Mouse (Mus musculus) lung, adult 2 months (tissue): ENCODE data around the gene Nucb2.

ENCODE experiments used
- CTCF ChIP-seq: fragments of 200-500 bp; IDR thresholded peaks from 2 replicates; pipeline ENCODE4 v1.5.1; 2011; ENCODE audit warnings: mild to moderate bottlenecking, low read length, control low read depth; ENCODE audit not compliant: insufficient read depth
- POLR2A ChIP-seq: fragments of 200-500 bp; IDR thresholded peaks from 2 replicates; pipeline ENCODE4 v1.6.1; 2011; ENCODE audit warnings: low read depth, mild to moderate bottlenecking, control low read depth, low read length, borderline replicate concordance; ENCODE audit errors: extremely low read depth

DNA sequence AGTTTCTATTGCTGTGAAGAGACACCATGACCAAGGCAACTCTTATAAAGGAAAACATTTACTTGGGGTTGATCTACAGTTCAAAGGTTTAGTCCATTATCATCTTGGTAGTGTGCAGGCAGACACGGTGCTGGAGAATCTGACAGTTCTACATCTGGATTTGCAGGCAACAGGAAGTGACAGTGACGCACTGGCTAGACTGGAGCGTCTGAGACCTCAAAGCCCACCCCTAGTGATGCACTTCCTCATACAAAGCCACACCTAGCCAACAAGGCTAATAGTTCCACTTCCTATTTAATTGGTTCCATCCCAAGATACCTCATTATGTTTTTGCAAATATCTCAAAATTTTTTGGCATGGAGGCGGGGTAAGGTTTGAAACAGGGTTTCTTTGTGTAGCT is 25.6 kb downstream of the Nucb2 start:
- TF ChIP-seq CTCF, result no peak
- no peak for TF ChIP-seq POLR2A
